23 mouse cellular contexts compared by ENCODE assay signal in genomic region chr10:81367207-81367495, GRCm38 (mm10). TPM values are rescaled to one million over a fixed set of nuclear protein-coding genes. Genes with fewer than 3 reads are reported as not detected.
A peak's percentile ranks its signal among the peaks of the same experiment; 100 is the strongest.
DNase-seq lines count a peak whose midpoint lies in the region; ATAC-seq and TF ChIP-seq lines count a peak whose summit lies in the region.
"Had no signal": no experiment of that assay in that cellular context is flagged by ENCODE, and none has a peak within 500 bp of the region (broad histone marks: within the 10 kb centered on the region; RNA-seq: fewer than 3 reads in every experiment).

No protein-coding gene starts in this region.

- H3K27ac ChIP-seq in hindbrain, embryonic 12.5 days, result 0 out of 2 replicates have a peak overlapping the region, but pooled peaks have one; percentile 40
- no peak overlapping the region for H3K27ac ChIP-seq in hindbrain, embryonic 13.5 days
- 0 out of 2 replicates have a peak overlapping the region, but pooled peaks have one; percentile 78 for H3K27ac ChIP-seq in midbrain, embryonic 10.5 days (replicated peaks)
- no peak overlapping the region for H3K27ac ChIP-seq in midbrain, embryonic 15.5 days
- 0 out of 2 replicates have a peak overlapping the region, but pooled peaks have one; percentile 37 for H3K27ac ChIP-seq in bone marrow macrophage, adult 2 months (ENCODE audit: insufficient read depth, low read depth, low read length)
- H3K27ac ChIP-seq in stomach, postnatal 0 days (replicated peaks), result peak overlapping the region; percentile 82; the same call in 1 of the 2 replicates
- H3K27ac ChIP-seq: forebrain, embryonic 13.5 days; heart, embryonic 13.5 days; limb, embryonic 12.5 days; lung, embryonic 15.5 days had no signal

- no peak for TF ChIP-seq EP300 in stomach, postnatal 0 days (optimal IDR thresholded peaks at IDR 0.05)

- ATAC-seq in hindbrain, embryonic 12.5 days (ENCODE audit: low FRiP score), result no peak
- ATAC-seq in hindbrain, embryonic 13.5 days (ENCODE audit: low FRiP score), result no peak
- no peak for ATAC-seq in midbrain, embryonic 15.5 days (replicated peaks)
- ATAC-seq in stomach, postnatal 0 days (ENCODE audit: low FRiP score, low TSS enrichment), result no peak
- ATAC-seq: activated CD4-positive, CD25-positive, alpha-beta regulatory T cell, adult 4 months; forebrain, embryonic 13.5 days; midbrain, embryonic 16.5 days had no signal

- H3K9ac ChIP-seq in hindbrain, embryonic 12.5 days, result no peak overlapping the region
- H3K9ac ChIP-seq in hindbrain, embryonic 13.5 days, result no peak overlapping the region
- H3K9ac ChIP-seq in midbrain, embryonic 15.5 days, result no peak overlapping the region
- no peak overlapping the region for H3K9ac ChIP-seq in stomach, postnatal 0 days (ENCODE audit: low read length)
- H3K9ac ChIP-seq: forebrain, embryonic 13.5 days; limb, embryonic 12.5 days; liver, embryonic 14.5 days; lung, embryonic 15.5 days had no signal

- 68% methylated on average over 6 of the region's 6 CpGs for WGBS in hindbrain, embryonic 12.5 days
- WGBS in hindbrain, embryonic 13.5 days, result 68% methylated on average over 6 of the region's 6 CpGs
- WGBS in midbrain, embryonic 10.5 days, result 84% methylated on average over 6 of the region's 6 CpGs
- WGBS in midbrain, embryonic 15.5 days, result 51% methylated on average over 6 of the region's 6 CpGs
- 75% methylated on average over 6 of the region's 6 CpGs for WGBS in stomach, postnatal 0 days

- DNase-seq in midbrain, embryonic 10.5 days (ENCODE audit: low spot score), result no peak
- no peak for DNase-seq in stomach, postnatal 0 days (ENCODE audit: low spot score)
- DNase-seq in B cell, adult 2 months, result no peak
- DNase-seq: adrenal gland, adult 2 months; cerebellum, adult 11-12 months; gastrocnemius, postnatal 10 days; heart, postnatal 10 days; kidney, adult 8-10 months; kidney, postnatal 10 days; layer of hippocampus, adult 9-11 months; thymus, postnatal 14 days had no signal

- TF ChIP-seq CTCF in bone marrow macrophage, adult 2 months (IDR thresholded peaks at IDR 0.05; ENCODE audit: low read depth, low read length), result no peak
- TF ChIP-seq CTCF in stomach, postnatal 0 days (IDR thresholded peaks at IDR 0.05; ENCODE audit: low read depth), result no peak

- no peak overlapping the region for H3K4me2 ChIP-seq in hindbrain, embryonic 12.5 days (replicated peaks)
- no peak overlapping the region for H3K4me2 ChIP-seq in hindbrain, embryonic 13.5 days
- no peak overlapping the region for H3K4me2 ChIP-seq in midbrain, embryonic 15.5 days
- no peak overlapping the region for H3K4me2 ChIP-seq in stomach, postnatal 0 days (replicated peaks; ENCODE audit: low read depth)
- H3K4me2 ChIP-seq: forebrain, embryonic 13.5 days; heart, embryonic 13.5 days; limb, embryonic 12.5 days; lung, embryonic 15.5 days had no signal

- H3K27me3 ChIP-seq in hindbrain, embryonic 12.5 days, result peaks cover 33% of the 10 kb centered on the region
- peaks cover 34% of the 10 kb centered on the region for H3K27me3 ChIP-seq in hindbrain, embryonic 13.5 days
- peaks cover 29% of the 10 kb centered on the region for H3K27me3 ChIP-seq in midbrain, embryonic 10.5 days (ENCODE audit: low read depth, poor library complexity, severe bottlenecking)
- H3K27me3 ChIP-seq in midbrain, embryonic 15.5 days (replicated peaks), result peaks cover 13% of the 10 kb centered on the region
- H3K27me3 ChIP-seq in stomach, postnatal 0 days (ENCODE audit: control insufficient read depth, insufficient read depth, low read length), result no peaks in the 10 kb centered on the region

- peaks cover 59% of the 10 kb centered on the region for H3K36me3 ChIP-seq in hindbrain, embryonic 12.5 days
- H3K36me3 ChIP-seq in hindbrain, embryonic 13.5 days, result peaks cover 65% of the 10 kb centered on the region
- peaks cover 68% of the 10 kb centered on the region for H3K36me3 ChIP-seq in midbrain, embryonic 10.5 days
- H3K36me3 ChIP-seq in midbrain, embryonic 15.5 days (replicated peaks), result peaks cover 42% of the 10 kb centered on the region
- peaks cover 38% of the 10 kb centered on the region for H3K36me3 ChIP-seq in stomach, postnatal 0 days (ENCODE audit: control insufficient read depth, insufficient read depth, low read length)

- no peak for TF ChIP-seq POLR2A in bone marrow macrophage, adult 2 months (IDR thresholded peaks at IDR 0.05; ENCODE audit: borderline replicate concordance, low read depth, low read length)

- H3K4me3 ChIP-seq in hindbrain, embryonic 12.5 days, result no peak overlapping the region
- H3K4me3 ChIP-seq in hindbrain, embryonic 13.5 days, result no peak overlapping the region
- no peak overlapping the region for H3K4me3 ChIP-seq in midbrain, embryonic 10.5 days
- H3K4me3 ChIP-seq in midbrain, embryonic 15.5 days, result no peak overlapping the region
- no peak overlapping the region for H3K4me3 ChIP-seq in bone marrow macrophage, adult 2 months (ENCODE audit: insufficient read depth, low read length)
- no peak overlapping the region for H3K4me3 ChIP-seq in stomach, postnatal 0 days (ENCODE audit: low read depth, low read length)
- H3K4me3 ChIP-seq: erythroblast, embryonic 14.5 days; forebrain, embryonic 13.5 days; heart, embryonic 13.5 days; limb, embryonic 12.5 days; lung, embryonic 15.5 days had no signal

- no peaks in the 10 kb centered on the region for H3K9me3 ChIP-seq in hindbrain, embryonic 12.5 days (replicated peaks)
- no peaks in the 10 kb centered on the region for H3K9me3 ChIP-seq in hindbrain, embryonic 13.5 days
- no peaks in the 10 kb centered on the region for H3K9me3 ChIP-seq in midbrain, embryonic 10.5 days (replicated peaks)
- no peaks in the 10 kb centered on the region for H3K9me3 ChIP-seq in midbrain, embryonic 15.5 days
- H3K9me3 ChIP-seq in stomach, postnatal 0 days (ENCODE audit: control insufficient read depth, low read length), result no peaks in the 10 kb centered on the region
- H3K9me3 ChIP-seq: forebrain, embryonic 13.5 days; heart, embryonic 13.5 days; limb, embryonic 12.5 days; lung, embryonic 15.5 days had no signal

- peaks cover 39% of the 10 kb centered on the region for H3K4me1 ChIP-seq in hindbrain, embryonic 12.5 days
- H3K4me1 ChIP-seq in hindbrain, embryonic 13.5 days (replicated peaks), result peaks cover 38% of the 10 kb centered on the region
- H3K4me1 ChIP-seq in midbrain, embryonic 10.5 days, result peaks cover 64% of the 10 kb centered on the region
- H3K4me1 ChIP-seq in midbrain, embryonic 15.5 days, result peaks cover 24% of the 10 kb centered on the region
- H3K4me1 ChIP-seq in bone marrow macrophage, adult 2 months (ENCODE audit: control insufficient read depth, insufficient read depth, low read length), result peaks cover 18% of the 10 kb centered on the region
- peaks cover 4% of the 10 kb centered on the region; the same call in 1 of the 2 replicates for H3K4me1 ChIP-seq in stomach, postnatal 0 days (replicated peaks; ENCODE audit: control insufficient read depth, insufficient read depth)

RNA-seq across cellular contexts. Expression of gene 4930404N11Rik, which starts 1.5 kb away (rescaled TPM):
- 0.52 and 0.88 TPM in 2 replicates for polyA plus RNA-seq in hindbrain, embryonic 12.5 days (2016; fragmentation: Nextera tagmentation; extraction: Ambion mirVana)
- polyA plus RNA-seq in hindbrain, embryonic 13.5 days (2015; fragmentation: Nextera tagmentation; extraction: Ambion mirVana), result 1.0 and 1.1 TPM in 2 replicates
- polyA plus RNA-seq in midbrain, embryonic 10.5 days (2016; fragmentation: Nextera tagmentation; extraction: Ambion mirVana), result 0.38 and 0.39 TPM in 2 replicates
- 1.1 TPM in 2 replicates for polyA plus RNA-seq in midbrain, embryonic 15.5 days (2015; fragmentation: Nextera tagmentation; extraction: Ambion mirVana)
- not detected in 2 replicates for polyA plus RNA-seq in bone marrow macrophage, adult 2 months (2012; ENCODE audit: insufficient read depth, insufficient read length, missing spikeins)
- 16.5 and 17.5 TPM in 2 replicates for polyA plus RNA-seq in stomach, postnatal 0 days (2015; fragmentation: Nextera tagmentation; extraction: Ambion mirVana)

RNA-seq across cellular contexts. Expression of gene Mfsd12, which starts 9.9 kb away (rescaled TPM):
- polyA plus RNA-seq in hindbrain, embryonic 12.5 days (2016; fragmentation: Nextera tagmentation; extraction: Ambion mirVana), result 11.4 and 12.9 TPM in 2 replicates
- polyA plus RNA-seq in hindbrain, embryonic 13.5 days (2015; fragmentation: Nextera tagmentation; extraction: Ambion mirVana), result 11.9 and 12.4 TPM in 2 replicates
- polyA plus RNA-seq in midbrain, embryonic 10.5 days (2016; fragmentation: Nextera tagmentation; extraction: Ambion mirVana), result 9.3 and 10.6 TPM in 2 replicates
- polyA plus RNA-seq in midbrain, embryonic 15.5 days (2015; fragmentation: Nextera tagmentation; extraction: Ambion mirVana), result 19.7 and 22.5 TPM in 2 replicates
- 80.9 and 86.2 TPM in 2 replicates for polyA plus RNA-seq in bone marrow macrophage, adult 2 months (2012; ENCODE audit: insufficient read depth, insufficient read length, missing spikeins)
- 7.4 and 7.9 TPM in 2 replicates for polyA plus RNA-seq in stomach, postnatal 0 days (2015; fragmentation: Nextera tagmentation; extraction: Ambion mirVana)

RNA-seq across cellular contexts. Expression of gene Fzr1, which starts 11.2 kb away (rescaled TPM):
- 132 and 134 TPM in 2 replicates for polyA plus RNA-seq in hindbrain, embryonic 12.5 days (2016; fragmentation: Nextera tagmentation; extraction: Ambion mirVana)
- 121 and 126 TPM in 2 replicates for polyA plus RNA-seq in hindbrain, embryonic 13.5 days (2015; fragmentation: Nextera tagmentation; extraction: Ambion mirVana)
- 138 and 146 TPM in 2 replicates for polyA plus RNA-seq in midbrain, embryonic 10.5 days (2016; fragmentation: Nextera tagmentation; extraction: Ambion mirVana)
- 153 and 159 TPM in 2 replicates for polyA plus RNA-seq in midbrain, embryonic 15.5 days (2015; fragmentation: Nextera tagmentation; extraction: Ambion mirVana)
- 32.6 and 35.0 TPM in 2 replicates for polyA plus RNA-seq in bone marrow macrophage, adult 2 months (2012; ENCODE audit: insufficient read depth, insufficient read length, missing spikeins)
- polyA plus RNA-seq in stomach, postnatal 0 days (2015; fragmentation: Nextera tagmentation; extraction: Ambion mirVana), result 51.4 and 51.6 TPM in 2 replicates

RNA-seq across cellular contexts. Expression of gene Hmg20b, which starts 16.9 kb away (rescaled TPM):
- polyA plus RNA-seq in hindbrain, embryonic 12.5 days (2016; fragmentation: Nextera tagmentation; extraction: Ambion mirVana), result 92.0 and 93.4 TPM in 2 replicates
- polyA plus RNA-seq in hindbrain, embryonic 13.5 days (2015; fragmentation: Nextera tagmentation; extraction: Ambion mirVana), result 47.3 and 50.4 TPM in 2 replicates
- 102 and 115 TPM in 2 replicates for polyA plus RNA-seq in midbrain, embryonic 10.5 days (2016; fragmentation: Nextera tagmentation; extraction: Ambion mirVana)
- polyA plus RNA-seq in midbrain, embryonic 15.5 days (2015; fragmentation: Nextera tagmentation; extraction: Ambion mirVana), result 26.6 and 29.9 TPM in 2 replicates
- polyA plus RNA-seq in bone marrow macrophage, adult 2 months (2012; ENCODE audit: insufficient read depth, insufficient read length, missing spikeins), result 52.2 and 53.3 TPM in 2 replicates
- 72.2 and 77.9 TPM in 2 replicates for polyA plus RNA-seq in stomach, postnatal 0 days (2015; fragmentation: Nextera tagmentation; extraction: Ambion mirVana)

RNA-seq across cellular contexts. Expression of gene Dohh, which starts 17.1 kb away (rescaled TPM):
- polyA plus RNA-seq in hindbrain, embryonic 12.5 days (2016; fragmentation: Nextera tagmentation; extraction: Ambion mirVana), result 62.7 and 67.5 TPM in 2 replicates
- 72.1 and 74.8 TPM in 2 replicates for polyA plus RNA-seq in hindbrain, embryonic 13.5 days (2015; fragmentation: Nextera tagmentation; extraction: Ambion mirVana)
- 93.4 and 98.7 TPM in 2 replicates for polyA plus RNA-seq in midbrain, embryonic 10.5 days (2016; fragmentation: Nextera tagmentation; extraction: Ambion mirVana)
- polyA plus RNA-seq in midbrain, embryonic 15.5 days (2015; fragmentation: Nextera tagmentation; extraction: Ambion mirVana), result 90.4 and 92.6 TPM in 2 replicates
- polyA plus RNA-seq in bone marrow macrophage, adult 2 months (2012; ENCODE audit: insufficient read depth, insufficient read length, missing spikeins), result 23.1 and 29.5 TPM in 2 replicates
- polyA plus RNA-seq in stomach, postnatal 0 days (2015; fragmentation: Nextera tagmentation; extraction: Ambion mirVana), result 59.4 and 63.0 TPM in 2 replicates

Comparison
In these comparisons a context has a peak if more than half of its experiments do, and no peak if none do; other contexts are left out.
1. H3K27ac ChIP-seq: peak in hindbrain, embryonic 12.5 days (single experiment), midbrain, embryonic 10.5 days (single experiment), bone marrow macrophage, adult 2 months (single experiment) and stomach, postnatal 0 days (single experiment); none in hindbrain, embryonic 13.5 days (single experiment) and midbrain, embryonic 15.5 days (single experiment).